Mouse (Mus musculus) central nervous system, embryonic 18 days (tissue): ENCODE data around the gene Vwa3b. TPM values are rescaled to one million over a fixed set of nuclear protein-coding genes. Genes with fewer than 3 reads are reported as not detected.

Experiments used
- polyA plus RNA-seq: library from polyadenylated mRNA; depleted of rRNA; stranded (reverse); fragments of >200 nt; gene quantifications from 2 replicates; pipeline ENCODE4 v1.2.3, GENCODE M21; 2012; rRNA removed

The Vwa3b gene
- polyA plus RNA-seq = 0.43 and 1.4 TPM in 2 replicates

GRCm38 (mm10) chr1:37025962-37026686 lies at the start of gene Vwa3b:
Gene Vwa3b, plus strand, starts transcription at chr1:37026596.

GRCm38 (mm10) chr1:37214144-37214543 lies 187.7 kb downstream of the Vwa3b start, which contains the start of gene Cnga3:
Gene Cnga3, plus strand, starts transcription at chr1:37214434.

Other genes starting within 250 kb of the Vwa3b start
- gene Tmem131, start 82.9 kb upstream of the Vwa3b start, polyA plus RNA-seq = 33.1 and 34.1 TPM in 2 replicates
- gene Cnga3, start 187.8 kb downstream of the Vwa3b start, polyA plus RNA-seq = 0.21 and 0.29 TPM in 2 replicates